Mouse (Mus musculus): ENCODE measurements around the gene Anks4b. TPM values are rescaled to one million over a fixed set of nuclear protein-coding genes. Genes with fewer than 3 reads are reported as not detected.

The Anks4b gene
- polyA plus RNA-seq, 1 experiment from 2014 or later = 0.11 TPM

DNA sequence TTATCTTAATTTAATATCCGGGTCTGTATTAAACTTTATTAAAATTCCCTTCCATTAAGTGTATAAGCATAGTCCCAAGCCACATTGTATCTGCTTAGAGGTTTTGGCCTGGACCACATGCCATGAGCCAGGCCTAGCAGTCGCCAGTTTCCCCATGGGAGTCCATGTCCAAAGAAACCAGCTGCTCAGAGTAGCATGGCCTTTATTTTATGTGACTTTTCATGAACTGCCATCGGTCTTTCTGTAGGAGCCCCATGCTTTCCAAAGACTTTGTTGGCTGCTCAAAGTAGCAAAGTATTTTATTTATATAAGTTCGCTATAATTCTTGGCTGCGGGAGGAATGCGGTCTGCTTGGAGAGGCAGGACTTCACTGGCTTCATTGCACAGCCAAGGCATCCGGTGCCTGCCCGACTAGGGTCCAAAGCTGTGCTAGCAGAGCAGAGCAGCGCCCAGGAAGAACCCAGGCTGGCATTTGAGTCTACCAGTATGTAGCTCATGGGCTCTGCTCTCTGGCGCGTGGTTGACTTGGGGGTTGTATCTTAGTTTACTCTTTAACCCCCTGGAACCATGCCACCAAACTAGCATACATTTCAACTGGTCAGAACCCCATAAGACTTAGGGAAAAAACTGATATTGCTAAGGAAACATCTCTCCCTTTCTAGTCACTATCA lies 9.9 kb upstream of the Anks4b start:
- Histone ChIP-seq H3K4me3 (no peak overlapping the region), H3K27ac (replicated peaks) (no peak overlapping the region), H3K4me1 (peaks cover 7% of the 10 kb centered on the region), H3K36me3 (replicated peaks) (no peaks in the 10 kb centered on the region), H3K27me3 (replicated peaks; ENCODE audit: low read depth, poor library complexity, severe bottlenecking) (no peaks in the 10 kb centered on the region), H3K9me3 (no peaks in the 10 kb centered on the region)
- DNase-seq (ENCODE audit: low spot score) = no peak
- 86% methylated on average over 11 of the region's 11 CpGs for WGBS

- H3K4me1 ChIP-seq = 0 out of 2 replicates have a peak, but pooled peaks cover 3% of the 10 kb centered on the region
Measured at GRCm38 (mm10) chr7:120172188-120172700, 1.4 kb upstream of the Anks4b start.

GRCm38 (mm10) chr7:120174723-120175504 lies 1.3 kb downstream of the Anks4b start:
- WGBS = 81% methylated on average over 11 of the region's 11 CpGs

More at GRCm38 (mm10) chr7:120172188-120172700, 1.4 kb upstream of the Anks4b start:
- no peaks in the 10 kb centered on the region for H3K27me3 ChIP-seq (replicated peaks; ENCODE audit: low read depth, poor library complexity, severe bottlenecking)
- no peaks in the 10 kb centered on the region for H3K36me3 ChIP-seq (replicated peaks)
- H3K4me3 ChIP-seq = no peak overlapping the region
- 95% methylated on average over 1 of the region's 1 CpGs for WGBS
- DNase-seq (ENCODE audit: low spot score) = no peak
- H3K27ac ChIP-seq (replicated peaks) = no peak overlapping the region
- no peaks in the 10 kb centered on the region for H3K9me3 ChIP-seq

DNA sequence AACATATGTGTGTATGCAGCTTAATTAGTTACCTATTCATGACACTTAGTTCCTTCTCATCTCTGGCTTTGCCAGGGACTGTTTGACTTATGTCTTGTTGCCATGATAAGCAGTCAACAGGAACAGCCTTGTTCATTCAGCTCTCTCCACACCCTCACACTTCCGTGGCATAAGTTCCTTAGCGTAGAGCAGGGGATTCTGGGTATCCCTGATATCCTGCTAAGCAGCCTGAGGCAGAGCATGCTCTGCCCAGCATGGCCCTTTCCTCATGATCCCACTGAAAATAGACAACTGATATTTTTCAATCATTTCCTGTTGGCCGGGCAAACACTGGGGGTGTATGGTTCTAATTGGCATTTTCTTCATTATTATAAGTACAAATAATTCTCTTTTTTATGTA lies 4.0 kb downstream of the Anks4b start:
- no peaks in the 10 kb centered on the region for H3K27me3 ChIP-seq (replicated peaks; ENCODE audit: low read depth, poor library complexity, severe bottlenecking)
- no peaks in the 10 kb centered on the region for H3K36me3 ChIP-seq (replicated peaks)
- 0 out of 2 replicates have a peak, but pooled peaks cover 6% of the 10 kb centered on the region for H3K4me1 ChIP-seq
- no peaks in the 10 kb centered on the region for H3K9me3 ChIP-seq
- H3K4me3 ChIP-seq = no peak overlapping the region
- no peak for DNase-seq (ENCODE audit: low spot score)
- H3K27ac ChIP-seq (replicated peaks) = no peak overlapping the region
- WGBS = 79% methylated on average over 3 of the region's 3 CpGs

More at GRCm38 (mm10) chr7:120174723-120175504, 1.3 kb downstream of the Anks4b start:
- no peak for DNase-seq (ENCODE audit: low spot score)
- Histone ChIP-seq H3K27ac (replicated peaks) (no peak overlapping the region), H3K36me3 (replicated peaks) (no peaks in the 10 kb centered on the region), H3K4me1 (0 out of 2 replicates have a peak, but pooled peaks cover 6% of the 10 kb centered on the region), H3K4me3 (no peak overlapping the region), H3K27me3 (replicated peaks; ENCODE audit: low read depth, poor library complexity, severe bottlenecking) (no peaks in the 10 kb centered on the region), H3K9me3 (no peaks in the 10 kb centered on the region)

GRCm38 (mm10) chr7:120178935-120179334 lies 5.3 kb downstream of the Anks4b start:
- H3K36me3 ChIP-seq (replicated peaks) = no peaks in the 10 kb centered on the region
- peaks cover 8% of the 10 kb centered on the region for H3K4me1 ChIP-seq
- no peak for DNase-seq (ENCODE audit: low spot score)
- WGBS = 47% methylated on average over 2 of the region's 2 CpGs
- H3K4me3 ChIP-seq = no peak overlapping the region
- no peaks in the 10 kb centered on the region for H3K9me3 ChIP-seq
- H3K27ac ChIP-seq (replicated peaks) = 0 out of 2 replicates have a peak overlapping the region, but pooled peaks have one; percentile 30
- H3K27me3 ChIP-seq (replicated peaks; ENCODE audit: low read depth, poor library complexity, severe bottlenecking) = no peaks in the 10 kb centered on the region

DNA sequence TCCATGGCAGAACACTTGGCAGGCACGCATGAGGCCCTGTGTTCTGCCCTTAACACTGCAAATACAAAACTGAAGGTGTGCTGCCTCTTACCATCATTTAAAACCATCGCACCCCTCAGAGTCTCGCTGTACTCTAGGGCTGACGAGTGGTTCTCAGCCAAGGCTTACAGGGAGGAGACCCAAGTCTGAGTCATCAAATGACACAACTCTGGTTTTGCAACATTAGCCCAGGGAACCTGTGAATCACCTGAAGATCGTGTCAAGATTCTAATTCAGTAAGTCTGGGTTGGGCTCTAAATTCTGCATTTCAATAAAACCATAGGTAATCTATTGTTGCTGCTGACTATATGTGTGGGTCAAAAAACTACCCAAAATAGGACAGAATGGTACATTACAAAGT lies 6.9 kb downstream of the Anks4b start:
- WGBS = 90% methylated on average over 5 of the region's 5 CpGs
- Histone ChIP-seq H3K36me3 (replicated peaks) (no peaks in the 10 kb centered on the region), H3K27ac (replicated peaks) (no peak overlapping the region)

DNA sequence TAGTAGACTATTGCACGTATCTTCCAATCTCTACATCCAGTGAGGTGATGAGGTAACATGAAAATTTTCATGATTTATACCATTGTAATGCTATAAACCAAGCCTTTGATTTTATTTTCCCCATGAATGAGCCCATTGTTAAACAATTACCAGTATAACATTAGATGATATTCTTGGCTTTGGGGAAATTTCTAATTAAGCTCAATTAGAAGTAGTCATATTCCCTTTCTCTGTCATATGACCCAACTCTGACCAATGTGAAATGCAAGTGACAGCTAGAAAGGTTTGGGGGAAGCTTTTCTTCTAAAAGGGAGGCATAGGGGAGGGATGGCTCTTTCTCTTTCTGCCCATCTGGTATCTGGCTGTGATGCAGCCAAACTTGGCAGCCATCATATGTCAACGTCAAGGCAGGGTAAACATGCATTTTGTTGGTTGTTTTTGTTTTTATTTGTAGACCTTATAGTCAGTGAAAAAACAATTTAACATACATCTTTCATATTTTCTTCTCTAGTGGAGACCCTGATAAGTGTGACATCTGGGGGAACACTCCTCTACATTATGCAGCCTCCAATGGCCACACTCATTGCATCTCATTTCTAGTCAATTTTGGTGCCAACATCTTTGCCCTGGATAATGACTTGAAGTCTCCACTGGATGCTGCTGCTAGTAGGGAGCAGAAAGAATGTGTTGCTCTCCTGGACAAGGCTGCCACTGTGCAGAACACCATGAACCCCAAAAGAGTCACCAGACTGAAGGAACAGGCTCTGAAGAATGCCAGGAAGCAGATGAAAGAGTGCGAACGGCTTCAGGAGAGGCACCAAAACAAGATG lies 8.0 kb downstream of the Anks4b start:
- H3K36me3 ChIP-seq (replicated peaks) = no peaks in the 10 kb centered on the region
- DNase-seq (ENCODE audit: low spot score) = no peak
- no peaks in the 10 kb centered on the region for H3K9me3 ChIP-seq
- 93% methylated on average over 4 of the region's 4 CpGs for WGBS
- no peak overlapping the region for H3K4me3 ChIP-seq
- peaks cover 10% of the 10 kb centered on the region for H3K4me1 ChIP-seq
- no peaks in the 10 kb centered on the region for H3K27me3 ChIP-seq (replicated peaks; ENCODE audit: low read depth, poor library complexity, severe bottlenecking)
- H3K27ac ChIP-seq (replicated peaks) = no peak overlapping the region

More for the DNA sequence above, 6.9 kb downstream of the Anks4b start:
- DNase-seq (ENCODE audit: low spot score) = no peak
- Histone ChIP-seq H3K4me1 (peaks cover 10% of the 10 kb centered on the region), H3K4me3 (no peak overlapping the region), H3K9me3 (no peaks in the 10 kb centered on the region), H3K27me3 (replicated peaks; ENCODE audit: low read depth, poor library complexity, severe bottlenecking) (no peaks in the 10 kb centered on the region)

DNA sequence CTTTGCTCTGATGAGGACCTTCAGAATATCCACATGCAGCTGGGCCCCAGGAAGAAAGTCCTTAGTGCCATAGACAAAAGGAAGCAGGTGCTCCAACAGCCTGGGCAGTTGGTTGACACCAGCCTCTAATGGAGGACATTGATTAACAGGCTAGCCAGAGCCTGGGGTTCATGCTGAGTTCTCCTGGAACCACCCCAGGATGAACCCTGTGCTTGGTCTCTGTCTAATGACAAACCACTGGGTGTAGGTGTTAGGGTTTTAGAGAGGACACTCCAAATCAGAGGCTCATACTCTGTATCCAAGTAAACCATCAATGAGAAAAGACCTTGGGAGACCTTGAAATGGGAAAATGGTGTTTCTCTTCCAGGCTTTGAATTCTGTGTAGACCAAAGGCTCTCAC lies 9.2 kb downstream of the Anks4b start:
- Histone ChIP-seq H3K4me3 (no peak overlapping the region), H3K27ac (replicated peaks) (no peak overlapping the region), H3K27me3 (replicated peaks; ENCODE audit: low read depth, poor library complexity, severe bottlenecking) (no peaks in the 10 kb centered on the region), H3K36me3 (replicated peaks) (no peaks in the 10 kb centered on the region), H3K9me3 (no peaks in the 10 kb centered on the region), H3K4me1 (peaks cover 10% of the 10 kb centered on the region)
- DNase-seq (ENCODE audit: low spot score) = no peak

GRCm38 (mm10) chr7:120188946-120189345 lies 15.3 kb downstream of the Anks4b start:
- Histone ChIP-seq H3K27me3 (replicated peaks; ENCODE audit: low read depth, poor library complexity, severe bottlenecking) (no peaks in the 10 kb centered on the region), H3K27ac (replicated peaks) (no peak overlapping the region), H3K4me3 (no peak overlapping the region), H3K4me1 (peaks cover 36% of the 10 kb centered on the region), H3K9me3 (no peaks in the 10 kb centered on the region), H3K36me3 (replicated peaks) (peaks cover 14% of the 10 kb centered on the region)
- DNase-seq (ENCODE audit: low spot score) = no peak
- WGBS = 90% methylated on average over 5 of the region's 5 CpGs

DNA sequence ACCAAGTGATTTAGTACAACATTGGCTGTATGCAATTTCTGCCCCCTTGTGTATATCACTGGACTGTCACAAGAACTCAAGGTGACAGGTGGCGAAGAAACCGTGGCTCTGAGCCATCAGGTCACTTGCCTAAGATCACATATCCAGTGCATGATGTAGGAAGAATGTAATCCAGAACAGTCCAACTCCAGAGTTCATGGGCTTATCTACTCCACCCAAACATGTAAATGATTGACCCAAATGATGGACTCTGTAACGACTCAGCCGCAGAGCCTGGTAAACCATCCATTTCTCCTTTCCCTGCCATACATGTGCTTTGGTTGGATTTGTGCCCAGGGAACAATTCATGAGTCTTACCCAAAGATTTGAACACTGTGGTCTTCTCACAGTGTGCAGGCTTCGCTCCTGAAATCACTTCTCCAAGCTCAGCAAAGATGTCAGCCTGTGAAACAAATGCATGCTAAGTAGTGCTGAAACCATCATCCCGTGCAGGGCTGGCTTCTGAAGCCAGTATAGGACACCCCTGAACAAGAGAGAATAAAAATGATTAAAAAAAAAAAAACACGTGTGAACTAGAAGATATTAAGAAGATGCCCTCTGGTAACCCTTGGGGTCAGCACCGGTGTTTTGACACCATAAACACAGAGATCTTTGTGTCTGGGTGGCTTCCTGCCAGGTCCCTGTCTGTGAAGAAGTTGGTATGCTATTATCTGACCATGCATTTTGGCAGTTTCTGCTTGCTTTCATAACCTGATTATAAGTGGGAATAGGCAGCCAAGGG lies 15.9 kb downstream of the Anks4b start:
- H3K27me3 ChIP-seq (replicated peaks; ENCODE audit: low read depth, poor library complexity, severe bottlenecking) = no peaks in the 10 kb centered on the region
- H3K27ac ChIP-seq (replicated peaks) = no peak overlapping the region
- peaks cover 31% of the 10 kb centered on the region for H3K4me1 ChIP-seq
- 69% methylated on average over 8 of the region's 8 CpGs for WGBS
- peaks cover 14% of the 10 kb centered on the region for H3K36me3 ChIP-seq (replicated peaks)
- H3K4me3 ChIP-seq = no peak overlapping the region
- H3K9me3 ChIP-seq = no peaks in the 10 kb centered on the region
- DNase-seq (ENCODE audit: low spot score) = no peak

GRCm38 (mm10) chr7:120190150-120190665 lies 16.6 kb downstream of the Anks4b start:
- WGBS = 62% methylated on average over 8 of the region's 8 CpGs
- Histone ChIP-seq H3K4me3 (no peak overlapping the region), H3K27me3 (replicated peaks; ENCODE audit: low read depth, poor library complexity, severe bottlenecking) (no peaks in the 10 kb centered on the region), H3K27ac (replicated peaks) (peak overlapping the region; percentile 51; the same call in 1 of the 2 replicates), H3K36me3 (replicated peaks) (peaks cover 14% of the 10 kb centered on the region), H3K4me1 (peaks cover 31% of the 10 kb centered on the region), H3K9me3 (no peaks in the 10 kb centered on the region)
- DNase-seq (ENCODE audit: low spot score) = no peak

Measured in embryonic facial prominence, embryonic 10.5 days (tissue).